Mouse (Mus musculus) yolk sac, embryonic 10.5 days (tissue): ENCODE measurements around the gene H60b.
A peak's percentile ranks its signal among the peaks of the same experiment; 100 is the strongest.
"Not testable (repeated sequence)": the region's sequence is repeated elsewhere in the genome, so short reads cannot be mapped to it uniquely, and the experiment has no call there.

Experiments
- DNase-seq: peaks from one replicate; pipeline ENCODE4 v3.0.0-alpha.2; 2017; ENCODE audit warnings: low spot score

The H60b gene

DNA sequence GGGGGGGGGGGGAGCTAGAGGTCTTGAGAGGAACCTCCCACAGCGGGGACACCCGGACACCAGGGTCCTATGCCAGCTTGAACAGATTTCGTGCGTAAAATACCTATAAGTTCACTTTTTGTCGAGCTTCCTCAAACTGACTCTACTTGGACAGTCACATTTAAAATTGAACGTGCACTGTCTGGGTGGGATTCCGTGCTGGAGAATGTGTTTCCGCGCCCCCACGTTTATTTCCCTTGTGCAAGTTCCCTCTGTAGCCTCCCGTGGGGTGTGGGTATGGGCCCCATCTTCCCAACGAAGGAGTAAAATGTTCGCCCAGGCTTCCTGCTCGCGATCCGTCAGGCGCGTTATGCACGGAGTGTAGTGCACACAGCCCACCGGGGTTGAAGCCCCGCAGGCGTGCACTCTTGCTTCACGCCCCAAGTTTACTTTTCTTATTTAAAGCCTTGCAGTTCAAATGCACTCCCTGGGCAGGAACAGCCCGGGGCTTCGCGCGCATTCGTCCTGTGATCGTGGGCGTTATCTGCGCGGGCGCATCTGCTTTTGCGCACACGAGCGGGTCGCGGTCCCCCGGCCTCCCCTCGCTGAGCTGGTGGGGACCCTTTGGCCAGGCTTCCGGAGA lies 115.4 kb downstream of the H60b start:
- no peak for DNase-seq

DNA sequence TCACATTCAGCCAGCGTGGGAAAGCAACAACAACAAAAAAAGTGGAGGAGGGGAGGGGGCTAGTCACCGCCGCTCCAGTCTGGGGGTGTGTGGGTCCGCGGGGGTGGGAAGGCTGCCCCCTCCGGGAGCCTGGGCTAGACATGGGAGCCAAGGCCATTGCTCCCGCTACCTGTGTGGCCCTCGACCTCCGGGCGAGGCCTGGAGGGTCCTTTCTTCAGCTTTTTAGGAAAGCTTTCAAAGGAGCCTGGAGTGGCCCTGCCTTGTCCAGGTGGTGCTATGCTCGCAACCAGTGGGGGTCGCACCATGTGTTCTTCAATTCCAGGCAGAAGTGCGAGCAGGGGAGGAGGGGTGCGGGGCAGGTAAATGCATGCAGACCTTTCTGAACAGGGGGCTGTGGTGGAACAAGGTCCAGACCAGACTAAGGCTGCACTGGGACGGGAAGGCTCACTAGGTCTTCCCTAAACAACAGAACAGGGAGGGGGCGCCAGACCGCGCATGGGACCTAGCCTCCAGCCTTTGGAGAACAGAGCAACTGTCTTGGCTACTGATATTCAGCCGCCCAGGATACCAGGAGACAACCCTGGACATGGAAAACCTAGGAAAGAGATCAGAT lies 116.2 kb downstream of the H60b start:
- peak; percentile 7 for DNase-seq

DNA sequence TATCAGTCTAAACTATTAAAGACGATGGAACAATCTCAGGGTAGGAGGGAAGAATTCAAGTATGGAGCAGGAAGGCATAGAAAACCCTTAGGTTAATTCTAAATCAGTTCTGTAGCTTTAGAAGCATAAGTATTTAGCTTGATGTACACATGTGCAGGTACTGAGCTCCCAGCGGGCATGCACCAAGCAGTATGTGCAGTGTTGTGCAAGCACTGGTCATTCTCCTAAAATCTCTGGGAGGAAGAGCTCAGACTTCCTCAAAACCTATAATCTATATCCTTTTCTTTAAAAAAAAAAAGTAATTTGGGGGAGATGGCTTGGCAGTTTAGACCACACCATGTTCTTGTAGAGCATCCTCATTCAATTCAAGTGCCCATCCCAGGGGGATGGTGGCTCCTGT lies 120.1 kb downstream of the H60b start:
- DNase-seq = not testable (repeated sequence)

DNA sequence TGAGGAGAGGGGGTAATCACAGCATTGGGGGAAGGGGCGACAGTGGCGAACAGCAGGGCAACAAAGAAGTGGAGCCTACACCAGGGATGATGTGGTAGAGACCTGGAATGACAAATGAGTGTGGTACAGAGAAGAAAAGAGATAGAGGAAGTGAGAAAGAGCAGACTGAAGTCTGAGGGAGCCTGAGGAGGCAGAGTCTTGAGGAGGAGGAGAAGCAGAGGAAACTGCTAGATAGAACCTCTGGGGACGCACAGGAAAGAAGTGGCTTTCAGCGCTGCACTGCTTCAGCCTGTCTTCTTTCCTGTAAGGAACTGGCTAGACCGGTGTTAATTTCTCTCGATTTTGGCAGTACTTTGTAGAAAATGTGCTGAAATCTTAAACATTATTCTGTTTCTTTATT lies 124.4 kb downstream of the H60b start:
- DNase-seq = no peak

DNA sequence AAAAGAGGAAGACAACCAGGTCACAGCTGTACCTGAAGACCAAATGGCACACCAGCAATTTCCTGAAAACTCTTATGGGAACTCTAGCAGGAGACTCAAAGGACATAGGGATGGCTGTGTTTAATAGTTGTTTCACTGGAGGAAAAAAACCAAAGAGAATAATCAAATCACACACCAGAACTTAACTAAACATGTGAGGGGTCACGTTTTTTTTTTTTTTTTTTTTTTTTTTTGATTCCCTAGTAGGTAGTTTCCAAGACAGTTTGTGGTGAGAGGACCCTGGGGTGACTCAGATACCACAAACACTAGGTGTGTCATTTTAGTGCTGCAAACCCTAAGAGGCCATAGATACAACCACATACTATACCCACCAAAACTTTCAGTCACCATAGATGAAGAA lies 137.3 kb downstream of the H60b start:
- DNase-seq = no peak

DNA sequence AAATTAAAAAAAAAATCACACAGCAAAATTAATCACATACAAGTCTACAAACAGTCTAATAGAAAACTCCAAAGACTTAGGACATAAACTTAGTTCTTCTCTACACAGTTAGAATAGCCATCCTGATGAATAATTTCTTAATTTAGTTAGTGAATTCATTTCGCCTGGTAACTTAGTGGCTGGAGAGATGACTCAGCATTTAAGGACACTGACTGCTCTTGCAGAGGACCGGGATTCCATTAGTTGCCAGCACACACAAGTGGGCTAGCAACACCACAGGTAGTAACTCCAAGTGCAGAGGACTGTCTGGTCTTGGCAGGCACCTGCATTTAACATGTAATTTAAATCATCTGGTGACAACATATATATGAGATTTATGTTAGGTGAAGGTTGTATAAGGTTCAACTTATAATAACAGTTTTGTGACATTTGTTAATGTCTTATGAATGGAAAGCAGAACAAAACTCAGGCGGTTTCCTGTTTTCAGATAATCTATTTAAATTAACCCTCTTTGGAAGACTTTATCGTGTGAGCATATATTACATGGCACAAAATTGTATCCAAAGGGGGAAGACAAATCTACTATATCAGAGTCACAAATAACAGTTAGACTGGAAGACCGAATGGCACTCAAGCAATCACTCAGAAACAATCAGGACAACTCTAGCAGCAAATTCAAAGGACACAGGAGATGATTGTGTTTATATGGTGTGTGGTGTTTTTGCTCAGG lies 138.8 kb downstream of the H60b start:
- no peak for DNase-seq

DNA sequence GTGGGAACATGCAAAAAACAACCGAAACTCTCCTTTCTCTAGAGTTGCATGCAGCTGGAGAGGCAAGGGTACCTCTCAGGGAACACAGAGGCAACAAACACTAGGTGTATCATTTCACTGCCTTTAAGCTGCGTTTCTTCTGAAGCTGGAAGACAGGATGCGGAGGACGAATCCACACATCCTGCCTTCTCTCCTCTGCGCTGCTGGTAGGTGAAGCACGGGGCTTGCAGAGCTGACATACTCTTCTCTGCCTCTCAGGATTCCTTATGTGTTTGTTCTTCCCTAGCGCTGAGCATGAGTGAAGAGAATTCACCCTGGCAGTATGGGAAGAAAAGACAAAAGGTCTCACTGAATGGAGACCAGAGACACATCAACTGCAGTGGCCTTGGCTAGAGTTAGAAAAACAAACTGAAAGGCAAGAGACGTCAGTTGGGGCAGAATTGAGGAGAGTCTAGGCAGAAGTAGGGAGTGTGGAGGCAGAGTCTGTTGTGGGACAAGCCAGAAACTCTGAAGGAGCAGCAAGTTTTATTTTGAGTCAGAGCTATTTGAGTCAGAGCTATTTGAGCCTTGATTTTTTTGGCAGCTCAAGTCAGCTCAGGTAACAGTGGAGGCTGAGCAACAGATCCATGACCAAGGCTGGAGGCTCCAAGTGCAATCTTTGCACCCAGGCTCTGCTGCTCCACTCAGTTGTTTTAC lies 139.5 kb downstream of the H60b start:
- DNase-seq = no peak

DNA sequence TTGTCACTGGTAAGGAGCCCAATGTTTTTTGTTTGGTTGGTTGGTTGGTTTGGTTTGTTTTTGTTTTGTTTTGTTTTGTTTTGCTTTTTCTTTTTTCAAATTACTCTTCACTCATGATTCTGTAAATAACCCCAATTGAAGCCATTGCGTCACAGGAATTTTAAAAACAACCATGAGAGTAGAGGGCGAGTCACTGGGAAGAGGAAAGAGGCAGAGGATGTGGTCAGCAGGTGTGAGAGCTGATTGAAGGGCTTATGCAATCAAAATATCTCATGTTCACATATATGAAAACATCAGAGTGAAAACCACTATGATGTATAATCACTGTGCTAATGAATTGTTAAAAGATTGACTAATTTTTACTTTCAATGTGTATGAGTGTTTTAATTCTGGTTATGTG lies 140.9 kb downstream of the H60b start:
- no peak for DNase-seq

DNA sequence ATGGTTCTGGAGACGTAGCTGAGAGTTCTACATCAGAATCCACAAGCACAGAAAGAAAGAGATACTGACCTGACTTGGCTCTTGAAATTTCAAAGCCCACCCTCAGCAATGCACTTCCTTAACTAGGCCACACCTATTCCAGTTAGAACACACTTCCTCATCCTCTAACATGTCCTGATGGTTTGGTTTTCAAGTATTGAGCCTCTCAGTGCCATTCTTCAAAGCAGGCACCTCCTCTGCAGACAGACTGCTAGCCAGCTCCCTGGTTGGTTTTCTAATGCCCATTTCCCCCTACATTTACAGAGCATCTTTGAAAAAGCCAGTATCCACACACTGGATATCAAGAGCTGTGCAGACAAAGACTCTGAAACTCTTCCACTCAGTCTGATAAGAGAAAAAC lies 143.3 kb downstream of the H60b start:
- no peak for DNase-seq

DNA sequence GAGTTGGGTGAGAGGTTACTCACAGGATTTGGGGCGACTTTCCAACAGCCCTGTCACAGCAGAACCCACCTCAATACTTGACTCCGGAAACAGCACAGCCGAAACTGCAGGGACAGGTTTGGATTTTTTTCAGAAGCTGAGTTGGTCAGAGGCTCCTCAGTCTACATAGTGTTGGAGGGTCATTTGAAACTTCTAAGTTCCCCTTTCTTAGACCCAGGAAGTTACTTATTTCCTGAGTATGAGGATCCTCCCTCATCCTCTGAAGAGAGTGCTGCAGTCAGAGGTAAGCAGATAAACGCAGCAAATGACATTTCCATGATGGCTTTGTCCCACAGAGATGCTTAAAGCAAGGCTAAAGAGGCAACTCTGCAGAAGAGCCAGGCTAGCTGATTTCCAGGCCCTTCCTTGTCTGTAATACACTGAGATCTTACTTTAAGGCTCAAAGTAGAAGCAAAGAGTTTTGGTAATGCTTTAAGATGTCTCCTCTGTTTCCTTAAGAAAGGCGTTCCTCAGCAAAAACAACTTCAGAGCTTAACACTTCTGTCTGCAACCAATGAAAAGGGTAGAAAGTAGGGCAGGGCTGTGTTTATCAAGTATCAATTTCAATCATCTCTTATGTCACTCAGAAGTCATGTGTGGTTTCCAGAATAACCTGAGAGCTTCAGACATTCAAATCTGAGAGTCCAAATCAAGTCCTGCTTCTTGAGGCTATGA lies 144.1 kb downstream of the H60b start:
- DNase-seq = no peak

DNA sequence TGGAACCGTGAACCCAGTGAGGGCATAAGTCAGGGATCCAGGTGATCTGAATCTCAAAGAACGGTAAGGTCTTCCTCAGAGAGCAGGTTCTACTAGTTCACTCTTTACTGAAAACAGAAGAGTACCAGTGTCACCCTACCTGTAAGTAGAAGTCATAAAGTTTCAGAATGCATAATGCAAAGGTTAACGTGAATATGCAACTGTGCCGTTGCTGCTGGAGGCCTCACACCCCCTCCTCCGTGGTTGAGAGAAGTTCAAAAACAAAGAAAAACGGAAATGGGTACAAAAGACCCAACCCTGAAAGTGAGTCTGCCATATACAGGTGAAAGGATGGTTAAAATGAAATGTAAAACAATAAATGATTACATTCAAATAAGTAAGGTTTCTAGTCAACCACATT lies 145.3 kb downstream of the H60b start:
- no peak for DNase-seq

DNA sequence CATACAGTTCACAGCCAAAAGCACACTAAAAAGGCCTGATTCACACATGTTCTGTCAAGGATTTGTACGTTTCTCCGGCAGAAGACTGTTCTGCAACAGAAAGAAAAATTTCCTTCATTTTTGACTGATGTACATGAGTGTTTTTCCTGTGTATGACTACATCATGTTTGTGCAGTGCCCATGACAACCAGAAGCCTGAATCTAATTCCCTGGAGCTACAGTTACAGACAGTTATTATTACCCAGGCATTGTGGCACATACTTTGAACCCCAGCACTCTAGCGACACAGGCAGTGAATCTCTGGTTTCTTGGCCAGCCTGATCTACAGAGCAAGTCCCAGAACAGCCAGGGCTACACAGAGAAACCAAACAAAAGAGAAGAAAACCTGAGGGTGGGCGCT lies 147.4 kb downstream of the H60b start:
- DNase-seq = no peak

DNA sequence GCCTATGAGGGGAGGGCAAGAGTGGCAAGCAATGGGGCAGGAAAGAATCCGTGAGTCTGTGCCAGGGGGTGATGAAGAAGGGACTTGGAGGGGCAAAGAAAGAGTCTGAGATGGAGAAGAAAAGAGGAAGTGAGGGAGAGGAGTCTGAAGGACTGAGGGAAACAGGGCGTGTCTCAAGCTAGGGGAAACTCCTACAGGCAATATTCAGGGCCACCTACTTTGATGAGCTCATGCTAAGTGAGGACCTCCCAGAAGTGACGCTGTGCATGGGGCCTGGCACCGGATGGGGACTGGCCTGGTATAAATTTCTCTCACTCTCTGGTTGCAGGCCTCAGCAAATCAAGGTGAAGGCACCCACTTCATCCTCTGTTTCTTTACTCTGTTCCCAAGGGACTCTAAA lies 148.1 kb downstream of the H60b start:
- DNase-seq = no peak

DNA sequence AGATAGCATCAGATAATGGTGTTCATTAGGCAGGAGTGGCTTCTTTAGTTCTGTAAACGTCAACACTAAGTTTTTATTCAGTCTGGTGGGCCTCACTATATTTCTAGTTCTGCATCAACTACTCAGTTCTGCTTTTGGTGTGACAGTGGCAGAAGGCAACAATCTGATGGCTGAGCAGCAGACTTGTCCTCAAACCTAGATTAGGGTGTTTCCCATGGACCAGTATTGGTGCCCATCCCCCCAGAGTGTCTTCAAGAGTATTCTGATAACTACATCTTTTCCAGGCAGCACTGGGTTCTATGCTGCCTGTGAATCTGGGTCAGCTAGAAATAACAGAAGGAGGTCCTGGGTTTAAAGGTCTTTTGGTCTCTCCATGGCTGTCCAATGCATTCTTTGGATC lies 149.8 kb downstream of the H60b start:
- no peak for DNase-seq

DNA sequence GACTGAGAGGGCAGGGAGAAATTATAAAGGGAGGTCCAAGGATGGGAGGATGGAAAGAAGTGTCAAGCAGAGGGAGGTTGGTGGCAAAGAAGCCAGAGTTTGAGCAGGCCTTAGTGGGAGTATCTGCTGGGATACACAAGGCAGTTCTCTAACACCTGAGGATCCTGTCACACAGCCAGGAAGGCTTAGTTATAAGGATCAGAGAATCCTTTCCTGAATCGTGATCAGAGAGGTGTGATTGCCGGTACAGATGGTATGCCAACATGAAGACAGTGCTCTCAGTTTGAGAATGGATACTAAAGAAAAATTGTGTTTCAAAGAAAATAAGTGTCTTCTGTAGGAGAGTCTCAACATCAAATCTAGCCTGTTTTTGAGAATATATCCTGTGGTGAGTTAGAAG lies 164.5 kb downstream of the H60b start:
- no peak for DNase-seq
